Mouse (Mus musculus) activated CD4-positive, CD25-positive, alpha-beta regulatory T cell (primary cell): ENCODE data around the gene Gm45753. TPM values are rescaled to one million over a fixed set of nuclear protein-coding genes. Genes with fewer than 3 reads are reported as not detected.

Experiments used
- polyA plus RNA-seq, 2 experiments: library from polyadenylated mRNA; unstranded; fragments of 100-300 nt; shearing (Covaris generic); gene quantifications; one replicate each; pipeline ENCODE4 v1.2.1; 2017

Gene Gm45753
- polyA plus RNA-seq = not detected

DNA sequence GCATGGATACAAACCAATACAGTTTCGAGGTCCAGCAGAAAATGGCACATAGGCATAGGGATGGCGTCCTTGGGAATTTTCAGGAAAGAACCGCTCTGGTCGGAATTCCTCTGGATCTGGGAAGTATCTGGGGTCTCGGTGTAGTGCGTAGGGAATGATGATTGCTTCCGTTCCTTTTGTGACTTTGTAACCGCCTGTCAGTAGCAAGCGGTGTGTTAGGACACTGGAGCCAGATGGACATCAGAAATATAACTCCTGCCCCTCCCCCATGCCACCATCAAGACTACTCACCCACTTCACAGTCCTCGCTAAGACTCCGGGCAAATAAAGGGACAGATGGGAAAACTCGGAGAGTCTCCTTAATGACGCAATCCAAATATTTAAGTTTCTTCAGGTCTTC, at the start of gene Gm45753:
Gene Gm45753 (minus strand): TSS at position 101 of the 400 bp plus-strand sequence.

DNA sequence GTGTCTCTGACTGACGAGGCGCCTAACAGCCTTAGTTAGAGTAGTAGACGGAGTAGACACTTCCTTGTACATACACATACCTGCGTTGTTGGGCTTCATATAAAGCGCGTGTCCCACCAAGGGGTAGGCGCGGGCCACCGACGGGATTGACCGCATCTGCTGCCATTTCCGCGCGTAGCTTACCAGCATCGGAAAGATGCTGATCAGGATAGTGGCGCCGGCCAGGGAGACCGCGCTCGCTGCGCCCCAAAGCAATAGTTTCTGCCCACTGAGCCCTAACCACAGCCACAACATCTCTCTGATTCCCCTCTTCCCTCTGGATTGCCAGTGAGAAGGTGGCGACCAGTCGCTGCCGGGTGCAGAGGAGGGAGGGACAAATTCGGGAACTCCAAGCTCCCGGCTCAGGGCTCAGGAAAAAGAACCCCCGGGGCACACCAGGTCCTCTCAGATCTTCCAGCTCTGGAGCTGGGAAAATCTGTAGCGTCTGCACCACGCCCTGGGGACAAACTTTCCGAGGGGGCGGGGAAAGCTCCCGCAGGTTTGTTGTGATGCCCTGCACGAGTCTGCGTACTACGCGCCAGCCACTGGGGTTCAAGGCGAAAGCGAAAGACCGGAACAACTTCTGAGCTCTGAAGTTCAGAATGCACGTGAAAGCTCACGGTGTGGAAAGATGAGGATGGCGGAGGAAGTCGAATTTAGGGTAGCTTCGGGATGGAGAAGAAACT, 24.6 kb upstream of the Gm45753 start, which contains the start of gene Cyp4v3:
Gene Cyp4v3 (minus strand): TSS at position 532 of the 725 bp plus-strand sequence.

DNA sequence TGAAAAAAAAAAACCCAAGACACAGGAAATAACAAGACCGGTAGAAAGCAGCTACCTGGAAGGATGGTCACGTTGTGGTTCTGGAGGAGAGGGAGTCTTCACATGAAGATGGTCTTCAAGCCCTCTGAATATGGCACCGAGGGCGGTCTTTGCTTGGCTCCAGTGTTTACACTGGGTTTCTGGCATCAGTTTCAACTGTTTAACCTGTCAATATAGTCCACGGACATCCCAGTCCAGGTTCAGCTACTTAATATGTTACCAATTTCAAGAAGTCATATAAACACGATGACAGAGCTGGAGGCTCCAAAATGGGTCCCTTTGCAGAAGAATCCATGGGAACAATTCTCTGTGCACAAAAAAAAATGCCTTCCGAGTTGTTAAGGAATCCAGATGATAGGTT, 13.6 kb downstream of the Gm45753 start, which contains the start of gene Klkb1:
Gene Klkb1 (minus strand): TSS at position 173 of the 400 bp plus-strand sequence.

DNA sequence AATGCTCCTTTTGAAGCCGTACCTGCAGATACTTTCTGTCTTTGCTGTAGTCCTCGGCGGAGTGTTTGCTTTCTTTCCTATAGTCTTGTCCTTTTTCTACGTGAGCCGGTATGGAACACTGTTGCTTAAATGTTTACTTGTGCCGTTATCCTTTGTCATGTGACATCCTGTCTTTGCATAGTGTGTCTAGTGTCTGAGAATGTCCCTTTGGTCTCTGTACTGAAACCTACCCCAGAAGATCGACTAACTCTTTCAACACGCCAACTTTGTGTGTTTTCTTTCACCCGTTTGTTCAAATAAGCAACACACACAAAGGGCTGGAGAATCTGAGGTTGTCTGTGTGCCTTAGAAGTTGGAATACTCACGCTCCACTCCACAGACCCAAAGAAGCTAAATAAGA, 46.3 kb downstream of the Gm45753 start, which contains the start of gene F11:
Gene F11 (minus strand): TSS at position 112 of the 400 bp plus-strand sequence.

Other genes starting within 250 kb of the Gm45753 start
- under 1 TPM in 1 of 2 experiments, not detected in 1; 0.34 TPM for gene Mtnr1a, start 239.3 kb downstream of the Gm45753 start, polyA plus RNA-seq
- gene F11, start 46.4 kb downstream of the Gm45753 start, polyA plus RNA-seq = under 1 TPM in 1 of 2 experiments, not detected in 1; 0.10 TPM
- gene Klkb1, start 13.6 kb downstream of the Gm45753 start, polyA plus RNA-seq = under 1 TPM; 0.07 to 0.29 TPM
- 10 to 100 TPM in 1 of 2 experiments, 1 to 10 TPM in 1; 8.1 to 11.2 TPM for gene Cyp4v3, start 24.8 kb upstream of the Gm45753 start, polyA plus RNA-seq
- under 1 TPM in 1 of 2 experiments, not detected in 1; 0.28 TPM for gene Fam149a, start 73.8 kb upstream of the Gm45753 start, polyA plus RNA-seq
- gene Tlr3, start 102.6 kb upstream of the Gm45753 start, polyA plus RNA-seq = under 1 TPM in 1 of 2 experiments, not detected in 1; 0.07 TPM
- 1 to 10 TPM in 1 of 2 experiments, not detected in 1; 1.6 TPM for gene Sorbs2, start 199.3 kb upstream of the Gm45753 start, polyA plus RNA-seq